Mouse (Mus musculus) ES-E14 (cell line): ENCODE measurements around the gene Gpr108.

ENCODE experiments used
- HCFC1 ChIP-seq: IDR thresholded peaks from 2 replicates; pipeline ENCODE4 v1.6.1; 2012; ENCODE audit warnings: low read length, inconsistent platforms, borderline replicate concordance; ENCODE audit not compliant: insufficient read depth
- ZC3H11A ChIP-seq: IDR thresholded peaks from 2 replicates; pipeline ENCODE4 v1.6.1; 2012; ENCODE audit warnings: low read depth, mild to moderate bottlenecking, inconsistent platforms, low read length, borderline replicate concordance

DNA sequence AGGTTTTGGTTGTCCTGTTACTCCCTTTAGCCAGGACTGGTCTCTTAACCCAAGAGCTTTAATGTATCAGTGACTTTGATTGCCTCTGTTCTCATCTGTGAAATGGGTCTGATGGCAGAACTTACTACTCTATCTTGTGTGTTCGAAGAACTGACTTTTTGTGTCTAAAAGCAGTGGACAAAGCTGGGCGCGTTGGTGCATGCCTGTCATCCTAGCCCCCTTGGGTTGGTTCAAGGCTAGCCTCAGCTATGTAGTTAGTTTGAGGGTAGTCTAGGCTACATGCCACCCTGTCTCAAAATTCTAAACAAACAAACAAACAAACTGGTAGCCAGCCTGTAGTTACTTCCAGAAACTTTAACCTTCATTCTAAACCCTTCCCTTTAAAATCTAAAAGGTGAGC, 3.2 kb upstream of the Gpr108 start:
- TF ChIP-seq HCFC1 (no peak), ZC3H11A (no peak)
